Comparison of ENCODE assay signal across 18 mouse cellular contexts in genomic region chr3:105877919-105878318, GRCm38 (mm10). TPM values are rescaled to one million over a fixed set of nuclear protein-coding genes. Genes with fewer than 3 reads are reported as not detected.
DNase-seq lines count a peak whose midpoint lies in the region; TF ChIP-seq lines count a peak whose summit lies in the region.
"Had no signal": no experiment of that assay in that cellular context is flagged by ENCODE, and none has a peak within 500 bp of the region (broad histone marks: within the 10 kb centered on the region; RNA-seq: fewer than 3 reads in every experiment).

No protein-coding gene starts in this region.

- 0 out of 2 replicates have a peak overlapping the region, but pooled peaks have one; percentile 45 for H3K27ac ChIP-seq in olfactory bulb, adult 2 months (ENCODE audit: insufficient read depth, low read depth, low read length)
- H3K27ac ChIP-seq: hindbrain, embryonic 13.5 days; limb, embryonic 15.5 days; neural tube, embryonic 15.5 days had no signal

- no peak for TF ChIP-seq POLR2A in olfactory bulb, adult 2 months (IDR thresholded peaks at IDR 0.05; ENCODE audit: insufficient read depth, low read depth, low read length)

- TF ChIP-seq CTCF in olfactory bulb, adult 2 months (IDR thresholded peaks at IDR 0.05; ENCODE audit: insufficient read depth, low read depth, low read length), result no peak

- H3K4me3 ChIP-seq in olfactory bulb, adult 2 months (ENCODE audit: insufficient read depth, low read depth, low read length), result no peak overlapping the region
- H3K4me3 ChIP-seq: hindbrain, embryonic 13.5 days; limb, embryonic 15.5 days; neural tube, embryonic 15.5 days had no signal

- WGBS in olfactory bulb, adult 2 months, result 81% methylated on average over 2 of the region's 2 CpGs

- peaks cover 20% of the 10 kb centered on the region for H3K4me1 ChIP-seq in olfactory bulb, adult 2 months (ENCODE audit: control insufficient read depth, insufficient read depth, low read length)
- H3K4me1 ChIP-seq: hindbrain, embryonic 13.5 days; limb, embryonic 15.5 days; neural tube, embryonic 15.5 days had no signal

- intact Hi-C loops in heart, postnatal 36 days (cut with DNase I), result loop anchor here (5.0 kb wide), 1 partner anchor 51 kb away; no protein-coding TSS in a partner anchor

- peak; percentile 97 for DNase-seq in heart, adult 11 months
- no peak for DNase-seq in heart, postnatal 36 days
- peak; percentile 64 to 76 for DNase-seq in lung, adult 18-20 months
- DNase-seq in lung, postnatal 14 days, result no peak
- peak; percentile 69 for DNase-seq in lung, postnatal 25 days (ENCODE audit: low spot score)
- no peak for DNase-seq in adrenal gland, postnatal 4 days (ENCODE audit: low spot score in 2 of 2)
- DNase-seq in right cerebral cortex, postnatal 10 days (ENCODE audit: low spot score in 2 of 2), result no peak
- DNase-seq: adrenal gland, postnatal 36 days; cerebellum, postnatal 14 days; kidney, postnatal 14 days; layer of hippocampus, adult 9-11 months; thymus, postnatal 4 days had no signal

RNA-seq across cellular contexts. Expression of gene Tmigd3, which starts 7.2 kb away (rescaled TPM):
- total RNA-seq in heart, postnatal 36 days (2021), result under 1 TPM in 1 of 2 experiments, not detected in 1; 0.49 TPM
- not detected in 2 replicates for polyA plus RNA-seq in olfactory bulb, adult 2 months (2012; ENCODE audit: insufficient read depth, insufficient read length, low replicate concordance, missing spikeins)
- total RNA-seq in adrenal gland, postnatal 4 days (2021), result under 1 TPM in 1 of 2 experiments, not detected in 1; 0.25 TPM
- polyA plus RNA-seq: activated CD4-positive, CD25-positive, alpha-beta regulatory T cell, adult 4 months; embryonic facial prominence, embryonic 11.5 days; hindbrain, embryonic 13.5 days; neural tube, embryonic 15.5 days had no signal

RNA-seq across cellular contexts. Expression of gene Adora3, which starts 7.3 kb away (rescaled TPM):
- total RNA-seq in heart, postnatal 36 days (2021), result under 1 TPM in 1 of 2 experiments, not detected in 1; 0.22 TPM
- not detected in 2 replicates for polyA plus RNA-seq in olfactory bulb, adult 2 months (2012; ENCODE audit: insufficient read depth, insufficient read length, low replicate concordance, missing spikeins)
- total RNA-seq in adrenal gland, postnatal 4 days (2021), result under 1 TPM; 0.17 to 0.25 TPM
- polyA plus RNA-seq: embryonic facial prominence, embryonic 11.5 days had no signal

RNA-seq across cellular contexts. Expression of gene I830077J02Rik, which starts 54.5 kb away (rescaled TPM):
- under 1 TPM; 0.54 to 0.94 TPM for total RNA-seq in heart, postnatal 36 days (2021)
- polyA plus RNA-seq in olfactory bulb, adult 2 months (2012; ENCODE audit: insufficient read depth, insufficient read length, low replicate concordance, missing spikeins), result not detected in 2 replicates
- 1 to 10 TPM in 1 of 2 experiments, under 1 TPM in 1; 0.78 to 1.0 TPM for total RNA-seq in adrenal gland, postnatal 4 days (2021)

Comparison
In these comparisons a context has a peak if more than half of its experiments do, and no peak if none do; other contexts are left out.
1. DNase-seq: peak in heart, adult 11 months (single experiment), lung, adult 18-20 months (2 of 2) and lung, postnatal 25 days (single experiment); none in heart, postnatal 36 days (0 of 2), lung, postnatal 14 days (single experiment), adrenal gland, postnatal 4 days (0 of 2) and right cerebral cortex, postnatal 10 days (0 of 2).